Mouse (Mus musculus) adrenal gland, postnatal 0 days (tissue): ENCODE measurements around the gene Vmn2r100. TPM values are rescaled to one million over a fixed set of nuclear protein-coding genes. Genes with fewer than 3 reads are reported as not detected.

ENCODE experiments used
- polyA plus RNA-seq: library from polyadenylated mRNA; unstranded; fragments of >200 nt; fragmentation: Nextera tagmentation; extraction: Ambion mirVana; gene quantifications from 2 replicates; pipeline ENCODE4 v1.2.1, GENCODE M21; 2015

Gene Vmn2r100
- polyA plus RNA-seq = not detected in 2 replicates

DNA sequence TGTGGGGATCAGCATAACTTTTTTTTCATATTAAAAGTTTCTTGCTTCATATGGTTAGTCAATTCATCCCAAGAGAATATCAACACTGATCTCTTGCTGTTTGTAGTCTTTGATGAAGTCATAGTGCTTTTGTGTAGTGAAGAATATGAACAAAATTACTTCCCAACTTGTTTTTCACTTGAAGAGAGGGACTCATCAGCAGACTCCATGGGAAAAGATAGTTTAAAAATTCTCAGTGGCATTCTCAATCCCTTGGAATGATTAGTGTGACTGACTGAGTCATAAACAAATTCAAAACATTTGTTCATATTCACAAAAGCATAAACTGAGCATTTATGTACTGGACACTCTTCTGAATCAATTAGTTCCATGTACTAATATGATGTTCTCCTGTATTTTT lies at the start of gene Vmn2r100:
TSS of gene Vmn2r100 (plus strand) at position 301 of the 400 bp plus-strand sequence.

DNA sequence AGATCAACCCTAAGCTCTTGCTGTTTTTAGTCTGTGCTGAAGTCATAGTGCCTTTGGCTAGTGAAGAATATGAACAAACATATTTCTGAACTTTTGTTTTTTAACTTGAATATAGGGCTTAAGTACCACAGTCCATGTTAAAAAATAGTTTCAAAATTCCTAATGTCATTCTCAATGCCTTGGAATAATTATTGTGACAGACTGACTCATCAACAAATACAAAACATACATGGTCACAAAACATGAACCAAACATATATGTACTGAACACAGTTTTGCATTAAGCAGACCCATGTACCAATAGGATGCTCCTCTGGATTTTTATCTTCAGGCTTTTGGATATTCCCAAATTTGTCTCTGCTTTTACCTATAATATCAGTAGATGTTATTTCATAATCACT lies 72.4 kb downstream of the Vmn2r100 start, which contains the start of gene Vmn2r101:
TSS of gene Vmn2r101 (plus strand) at position 301 of the 400 bp plus-strand sequence.

Other genes starting within 250 kb of the Vmn2r100 start
- not detected in 2 replicates for gene Vmn2r99, start 142.8 kb upstream of the Vmn2r100 start, polyA plus RNA-seq
- gene Vmn2r101, start 72.5 kb downstream of the Vmn2r100 start, polyA plus RNA-seq = not detected in 2 replicates
- gene Vmn2r102, start 155.6 kb downstream of the Vmn2r100 start, polyA plus RNA-seq = not detected in 2 replicates